Mouse (Mus musculus): ENCODE data around the gene Ficd. TPM values are rescaled to one million over a fixed set of nuclear protein-coding genes. Genes with fewer than 3 reads are reported as not detected.
"Not testable (repeated sequence)": the region's sequence is repeated elsewhere in the genome, so short reads cannot be mapped to it uniquely, and the experiment has no call there.

The Ficd gene
- polyA plus RNA-seq, 1 experiment from 2014 or later = 2.0 TPM

GRCm38 (mm10) chr5:113777728-113778127 lies 42.1 kb downstream of the Ficd start:
- 93% methylated on average over 8 of the region's 8 CpGs for WGBS
- not testable (repeated sequence) for H3K4me1 ChIP-seq (ENCODE audit: control insufficient read depth, insufficient read depth, low read length); H3K4me3 ChIP-seq (ENCODE audit: low read depth, low read length); DNase-seq (ENCODE audit: low spot score); ATAC-seq (replicated peaks; ENCODE audit: insufficient number of reproducible peaks, low FRiP score, low TSS enrichment, low read depth); H3K9me3 ChIP-seq (replicated peaks; ENCODE audit: control insufficient read depth, low read length); H3K27me3 ChIP-seq (ENCODE audit: control insufficient read depth, insufficient read depth, low read length); H3K4me2 ChIP-seq (ENCODE audit: low read depth, low read length); H3K36me3 ChIP-seq (replicated peaks; ENCODE audit: control insufficient read depth, insufficient read depth, low read depth, low read length); H3K9ac ChIP-seq (replicated peaks; ENCODE audit: low read length); H3K27ac ChIP-seq (replicated peaks; ENCODE audit: low read depth, low read length)

GRCm38 (mm10) chr5:113779569-113779968 lies 44.0 kb downstream of the Ficd start:
- DNase-seq (ENCODE audit: low spot score) (no peak), ATAC-seq (replicated peaks; ENCODE audit: insufficient number of reproducible peaks, low FRiP score, low TSS enrichment, low read depth) (no peak)
- 74% methylated on average over 5 of the region's 5 CpGs for WGBS
- Histone ChIP-seq H3K27ac (replicated peaks; ENCODE audit: low read depth, low read length) (no peak overlapping the region), H3K9me3 (replicated peaks; ENCODE audit: control insufficient read depth, low read length) (no peaks in the 10 kb centered on the region), H3K9ac (replicated peaks; ENCODE audit: low read length) (no peak overlapping the region), H3K36me3 (replicated peaks; ENCODE audit: control insufficient read depth, insufficient read depth, low read depth, low read length) (no peaks in the 10 kb centered on the region; the same call in none of the 2 replicates), H3K27me3 (ENCODE audit: control insufficient read depth, insufficient read depth, low read length) (no peaks in the 10 kb centered on the region), H3K4me2 (ENCODE audit: low read depth, low read length) (no peak overlapping the region), H3K4me3 (ENCODE audit: low read depth, low read length) (no peak overlapping the region), H3K4me1 (ENCODE audit: control insufficient read depth, insufficient read depth, low read length) (peaks cover 8% of the 10 kb centered on the region)

- no peak for DNase-seq (ENCODE audit: low spot score)
- H3K9me3 ChIP-seq (replicated peaks; ENCODE audit: control insufficient read depth, low read length) = no peaks in the 10 kb centered on the region
- H3K27me3 ChIP-seq (ENCODE audit: control insufficient read depth, insufficient read depth, low read length) = no peaks in the 10 kb centered on the region
- no peak overlapping the region for H3K4me3 ChIP-seq (ENCODE audit: low read depth, low read length)
- 97% methylated on average over 3 of the region's 3 CpGs for WGBS
- H3K9ac ChIP-seq (replicated peaks; ENCODE audit: low read length) = no peak overlapping the region
- H3K4me1 ChIP-seq (ENCODE audit: control insufficient read depth, insufficient read depth, low read length) = peaks cover 8% of the 10 kb centered on the region
- no peak overlapping the region for H3K27ac ChIP-seq (replicated peaks; ENCODE audit: low read depth, low read length)
- H3K4me2 ChIP-seq (ENCODE audit: low read depth, low read length) = no peak overlapping the region
- H3K36me3 ChIP-seq (replicated peaks; ENCODE audit: control insufficient read depth, insufficient read depth, low read depth, low read length) = no peaks in the 10 kb centered on the region; the same call in none of the 2 replicates
- peak; percentile 40 for ATAC-seq (replicated peaks; ENCODE audit: insufficient number of reproducible peaks, low FRiP score, low TSS enrichment, low read depth)
Observed at GRCm38 (mm10) chr5:113780082-113780752, 44.6 kb downstream of the Ficd start.

GRCm38 (mm10) chr5:113780763-113781162 lies 45.2 kb downstream of the Ficd start:
- DNase-seq (ENCODE audit: low spot score) (no peak), ATAC-seq (replicated peaks; ENCODE audit: insufficient number of reproducible peaks, low FRiP score, low TSS enrichment, low read depth) (no peak)
- Histone ChIP-seq H3K27ac (replicated peaks; ENCODE audit: low read depth, low read length) (no peak overlapping the region), H3K4me1 (ENCODE audit: control insufficient read depth, insufficient read depth, low read length) (peaks cover 8% of the 10 kb centered on the region), H3K4me2 (ENCODE audit: low read depth, low read length) (no peak overlapping the region), H3K4me3 (ENCODE audit: low read depth, low read length) (no peak overlapping the region), H3K9ac (replicated peaks; ENCODE audit: low read length) (no peak overlapping the region), H3K27me3 (ENCODE audit: control insufficient read depth, insufficient read depth, low read length) (no peaks in the 10 kb centered on the region), H3K36me3 (replicated peaks; ENCODE audit: control insufficient read depth, insufficient read depth, low read depth, low read length) (no peaks in the 10 kb centered on the region; the same call in none of the 2 replicates), H3K9me3 (replicated peaks; ENCODE audit: control insufficient read depth, low read length) (no peaks in the 10 kb centered on the region)
- WGBS = 83% methylated on average over 5 of the region's 5 CpGs

GRCm38 (mm10) chr5:113781254-113781653 lies 45.7 kb downstream of the Ficd start:
- Histone ChIP-seq H3K27me3 (ENCODE audit: control insufficient read depth, insufficient read depth, low read length) (no peaks in the 10 kb centered on the region), H3K27ac (replicated peaks; ENCODE audit: low read depth, low read length) (no peak overlapping the region), H3K36me3 (replicated peaks; ENCODE audit: control insufficient read depth, insufficient read depth, low read depth, low read length) (no peaks in the 10 kb centered on the region; the same call in 1 of the 2 replicates), H3K4me2 (ENCODE audit: low read depth, low read length) (no peak overlapping the region), H3K4me3 (ENCODE audit: low read depth, low read length) (no peak overlapping the region), H3K4me1 (ENCODE audit: control insufficient read depth, insufficient read depth, low read length) (peaks cover 8% of the 10 kb centered on the region), H3K9me3 (replicated peaks; ENCODE audit: control insufficient read depth, low read length) (no peaks in the 10 kb centered on the region), H3K9ac (replicated peaks; ENCODE audit: low read length) (no peak overlapping the region)
- DNase-seq (ENCODE audit: low spot score) = no peak
- WGBS = 66% methylated on average over 7 of the region's 7 CpGs
- ATAC-seq (replicated peaks; ENCODE audit: insufficient number of reproducible peaks, low FRiP score, low TSS enrichment, low read depth) = no peak

GRCm38 (mm10) chr5:113781875-113782274 lies 46.3 kb downstream of the Ficd start:
- ATAC-seq (replicated peaks; ENCODE audit: insufficient number of reproducible peaks, low FRiP score, low TSS enrichment, low read depth) = no peak
- H3K9ac ChIP-seq (replicated peaks; ENCODE audit: low read length) = no peak overlapping the region
- no peak overlapping the region for H3K27ac ChIP-seq (replicated peaks; ENCODE audit: low read depth, low read length)
- no peak for DNase-seq (ENCODE audit: low spot score)
- 77% methylated on average over 7 of the region's 7 CpGs for WGBS
- H3K27me3 ChIP-seq (ENCODE audit: control insufficient read depth, insufficient read depth, low read length) = no peaks in the 10 kb centered on the region
- no peak overlapping the region for H3K4me2 ChIP-seq (ENCODE audit: low read depth, low read length)
- H3K9me3 ChIP-seq (replicated peaks; ENCODE audit: control insufficient read depth, low read length) = no peaks in the 10 kb centered on the region
- H3K36me3 ChIP-seq (replicated peaks; ENCODE audit: control insufficient read depth, insufficient read depth, low read depth, low read length) = no peaks in the 10 kb centered on the region; the same call in 1 of the 2 replicates
- peaks cover 8% of the 10 kb centered on the region for H3K4me1 ChIP-seq (ENCODE audit: control insufficient read depth, insufficient read depth, low read length)
- H3K4me3 ChIP-seq (ENCODE audit: low read depth, low read length) = no peak overlapping the region

GRCm38 (mm10) chr5:113782624-113783023 lies 47.0 kb downstream of the Ficd start:
- H3K27me3 ChIP-seq (ENCODE audit: control insufficient read depth, insufficient read depth, low read length) = no peaks in the 10 kb centered on the region
- H3K36me3 ChIP-seq (replicated peaks; ENCODE audit: control insufficient read depth, insufficient read depth, low read depth, low read length) = no peaks in the 10 kb centered on the region; the same call in 1 of the 2 replicates
- ATAC-seq (replicated peaks; ENCODE audit: insufficient number of reproducible peaks, low FRiP score, low TSS enrichment, low read depth) = no peak
- peaks cover 8% of the 10 kb centered on the region for H3K4me1 ChIP-seq (ENCODE audit: control insufficient read depth, insufficient read depth, low read length)
- DNase-seq (ENCODE audit: low spot score) = no peak
- H3K27ac ChIP-seq (replicated peaks; ENCODE audit: low read depth, low read length) = peak overlapping the region; percentile 78; the same call in 1 of the 2 replicates
- H3K9me3 ChIP-seq (replicated peaks; ENCODE audit: control insufficient read depth, low read length) = no peaks in the 10 kb centered on the region
- no peak overlapping the region for H3K4me3 ChIP-seq (ENCODE audit: low read depth, low read length)
- WGBS = 93% methylated on average over 7 of the region's 7 CpGs
- no peak overlapping the region; the same call in 1 of the 2 replicates for H3K4me2 ChIP-seq (ENCODE audit: low read depth, low read length)
- H3K9ac ChIP-seq (replicated peaks; ENCODE audit: low read length) = no peak overlapping the region

GRCm38 (mm10) chr5:113783581-113784001 lies 48.0 kb downstream of the Ficd start:
- Histone ChIP-seq H3K4me2 (ENCODE audit: low read depth, low read length) (no peak overlapping the region), H3K9me3 (replicated peaks; ENCODE audit: control insufficient read depth, low read length) (no peaks in the 10 kb centered on the region), H3K9ac (replicated peaks; ENCODE audit: low read length) (peak overlapping the region; percentile 46), H3K27ac (replicated peaks; ENCODE audit: low read depth, low read length) (peak overlapping the region; percentile 78), H3K4me3 (ENCODE audit: low read depth, low read length) (no peak overlapping the region), H3K27me3 (ENCODE audit: control insufficient read depth, insufficient read depth, low read length) (no peaks in the 10 kb centered on the region), H3K4me1 (ENCODE audit: control insufficient read depth, insufficient read depth, low read length) (peaks cover 13% of the 10 kb centered on the region), H3K36me3 (replicated peaks; ENCODE audit: control insufficient read depth, insufficient read depth, low read depth, low read length) (no peaks in the 10 kb centered on the region; the same call in 1 of the 2 replicates)
- ATAC-seq (replicated peaks; ENCODE audit: insufficient number of reproducible peaks, low FRiP score, low TSS enrichment, low read depth) (no peak), DNase-seq (ENCODE audit: low spot score) (peak; percentile 65)
- WGBS = 10% methylated on average over 12 of the region's 12 CpGs
